Mouse (Mus musculus): Measurements from ENCODE around the gene 4933409G03Rik. TPM values are rescaled to one million over a fixed set of nuclear protein-coding genes. Genes with fewer than 3 reads are reported as not detected.
"Not testable (repeated sequence)": the region's sequence is repeated elsewhere in the genome, so short reads cannot be mapped to it uniquely, and the experiment has no call there.

4933409G03Rik gene
- polyA plus RNA-seq (2014; fragmentation: Nextera tagmentation; extraction: Ambion mirVana), result not detected in 2 replicates

DNA sequence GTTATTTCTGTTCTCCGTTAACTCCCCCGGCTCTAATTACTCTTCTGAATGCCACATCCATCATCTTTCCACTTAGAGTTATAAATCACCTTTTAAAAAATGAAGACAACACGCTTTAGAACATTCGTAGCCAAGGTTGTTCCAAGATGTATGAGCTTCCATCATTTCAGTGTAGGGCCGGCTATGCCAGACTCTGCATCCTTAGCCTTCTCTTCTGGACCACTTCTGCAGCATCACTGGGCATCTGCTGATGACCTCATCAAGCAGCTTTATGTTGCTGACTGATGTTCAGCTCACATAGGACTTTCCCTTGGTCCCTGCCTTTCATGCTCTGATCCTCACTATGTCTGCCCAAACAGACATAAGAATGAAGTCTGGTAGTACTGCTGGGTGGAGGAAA lies at the start of gene 4933409G03Rik:
4933409G03Rik (plus strand) TSS at position 301 of the 400 bp plus-strand sequence.
- no peak for ATAC-seq (ENCODE audit: insufficient number of reproducible peaks, insufficient read depth, low FRiP score, low read depth)
- no peak within 1 kb of the TSS for H3K4me2 ChIP-seq (ENCODE audit: low read length)
- no peak within 1 kb of the TSS for H3K27ac ChIP-seq (replicated peaks in 1 of 2; ENCODE audit: control insufficient read depth in 1 of 2, insufficient read depth in 1 of 2, low read depth in 2 of 2, low read length in 2 of 2)
- H3K4me3 ChIP-seq (ENCODE audit: control insufficient read depth in 1 of 2, insufficient read depth in 1 of 2, low read depth in 1 of 2, low read length in 2 of 2), result no peak within 1 kb of the TSS
- H3K27me3 ChIP-seq (ENCODE audit: control insufficient read depth, insufficient read depth, low read length), result no peaks in the 10 kb centered on the region
- WGBS, result 86% methylated on average over 5 of the region's 5 CpGs
- no peaks in the 10 kb centered on the region for H3K9me3 ChIP-seq (ENCODE audit: control insufficient read depth, low read length)
- H3K9ac ChIP-seq (ENCODE audit: low read length), result no peak within 1 kb of the TSS
- H3K4me1 ChIP-seq (ENCODE audit: control insufficient read depth in 2 of 2, insufficient read depth in 2 of 2, low read length in 2 of 2), result no peaks in the 10 kb centered on the region
- H3K36me3 ChIP-seq (ENCODE audit: control insufficient read depth, insufficient read depth, low read length), result no peaks in the 10 kb centered on the region

DNA sequence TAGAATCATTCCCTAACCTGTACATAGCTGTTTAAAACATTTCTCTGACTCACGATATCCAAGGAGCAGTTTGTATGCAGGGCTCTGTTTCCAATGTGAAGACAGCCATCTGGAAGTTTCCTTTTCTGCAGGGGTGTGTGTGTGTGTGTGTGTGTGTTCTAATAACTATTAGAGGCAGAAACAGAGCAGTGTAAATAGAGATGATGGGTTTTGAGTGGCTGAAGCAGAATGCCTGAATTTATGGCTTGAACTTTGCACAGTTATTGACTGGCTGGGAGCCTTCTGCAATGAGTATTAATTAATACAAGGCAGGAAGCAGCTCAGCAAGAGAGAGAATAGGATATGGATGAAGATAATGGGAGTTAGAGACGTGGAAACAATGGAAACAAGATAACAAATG lies 38.0 kb upstream of the 4933409G03Rik start:
- no peak overlapping the region for H3K27ac ChIP-seq (replicated peaks in 1 of 2; ENCODE audit: control insufficient read depth in 1 of 2, insufficient read depth in 1 of 2, low read depth in 2 of 2, low read length in 2 of 2)
- H3K4me2 ChIP-seq (ENCODE audit: low read length), result no peak overlapping the region
- H3K9me3 ChIP-seq (ENCODE audit: control insufficient read depth, low read length), result no peaks in the 10 kb centered on the region
- no peak for ATAC-seq (ENCODE audit: insufficient number of reproducible peaks, insufficient read depth, low FRiP score, low read depth)
- no peaks in the 10 kb centered on the region for H3K27me3 ChIP-seq (ENCODE audit: control insufficient read depth, insufficient read depth, low read length)
- no peak overlapping the region for H3K9ac ChIP-seq (ENCODE audit: low read length)
- no peaks in the 10 kb centered on the region for H3K4me1 ChIP-seq (ENCODE audit: control insufficient read depth in 2 of 2, insufficient read depth in 2 of 2, low read length in 2 of 2)
- H3K36me3 ChIP-seq (ENCODE audit: control insufficient read depth, insufficient read depth, low read length), result no peaks in the 10 kb centered on the region
- WGBS, result 50% methylated on average over 2 of the region's 2 CpGs
- H3K4me3 ChIP-seq (ENCODE audit: control insufficient read depth in 1 of 2, insufficient read depth in 1 of 2, low read depth in 1 of 2, low read length in 2 of 2), result no peak overlapping the region

DNA sequence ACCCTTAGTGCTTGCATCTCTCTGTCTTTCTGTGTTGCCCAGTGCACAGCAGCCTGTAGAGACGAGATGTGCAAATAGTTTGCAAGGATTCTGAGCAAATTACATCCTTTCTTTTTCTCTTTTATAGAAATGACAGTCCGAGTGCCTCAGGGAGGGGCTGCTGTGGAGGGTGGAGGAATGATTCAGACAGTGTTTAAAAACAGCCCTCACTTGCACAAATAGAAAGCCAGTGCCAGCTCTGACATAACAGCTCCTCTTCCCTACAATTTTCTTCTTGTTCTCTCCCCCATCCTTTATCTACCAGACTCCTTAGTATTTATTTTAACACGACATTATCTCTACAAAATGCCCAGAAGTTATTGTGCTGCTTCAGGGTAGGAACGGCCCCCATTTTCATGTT lies 21.4 kb upstream of the 4933409G03Rik start:
- no peaks in the 10 kb centered on the region for H3K9me3 ChIP-seq (ENCODE audit: control insufficient read depth, low read length)
- H3K27me3 ChIP-seq (ENCODE audit: control insufficient read depth, insufficient read depth, low read length), result no peaks in the 10 kb centered on the region
- H3K9ac ChIP-seq (ENCODE audit: low read length), result no peak overlapping the region
- H3K27ac ChIP-seq (replicated peaks in 1 of 2; ENCODE audit: control insufficient read depth in 1 of 2, insufficient read depth in 1 of 2, low read depth in 2 of 2, low read length in 2 of 2), result no peak overlapping the region
- no peak overlapping the region for H3K4me2 ChIP-seq (ENCODE audit: low read length)
- no peaks in the 10 kb centered on the region for H3K36me3 ChIP-seq (ENCODE audit: control insufficient read depth, insufficient read depth, low read length)
- H3K4me1 ChIP-seq (ENCODE audit: control insufficient read depth in 2 of 2, insufficient read depth in 2 of 2, low read length in 2 of 2), result no peaks in the 10 kb centered on the region
- no peak for ATAC-seq (ENCODE audit: insufficient number of reproducible peaks, insufficient read depth, low FRiP score, low read depth)
- WGBS, result 46% methylated on average over 4 of the region's 4 CpGs
- no peak overlapping the region for H3K4me3 ChIP-seq (ENCODE audit: control insufficient read depth in 1 of 2, insufficient read depth in 1 of 2, low read depth in 1 of 2, low read length in 2 of 2)

DNA sequence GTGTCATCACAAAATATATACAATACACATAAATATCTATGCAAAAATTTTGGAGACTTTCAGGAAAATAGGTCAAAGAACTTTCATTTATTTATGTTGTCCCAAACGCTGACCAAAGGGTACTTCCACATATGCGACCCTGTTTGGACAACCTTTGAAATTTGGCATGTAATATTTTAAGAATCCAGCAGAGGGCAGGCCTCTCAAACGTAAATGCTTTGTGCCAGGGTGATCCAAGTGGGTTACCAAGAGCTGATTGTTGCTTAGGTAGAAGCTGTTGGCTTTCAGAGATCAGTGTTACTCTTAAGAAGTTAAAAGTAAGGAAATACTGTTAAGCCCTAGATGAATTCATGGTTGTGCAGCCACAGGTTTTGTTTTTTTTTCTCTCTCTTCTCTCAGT lies 18.9 kb upstream of the 4933409G03Rik start:
- no peak overlapping the region for H3K27ac ChIP-seq (replicated peaks in 1 of 2; ENCODE audit: control insufficient read depth in 1 of 2, insufficient read depth in 1 of 2, low read depth in 2 of 2, low read length in 2 of 2)
- 24% methylated on average over 3 of the region's 3 CpGs for WGBS
- H3K4me1 ChIP-seq (ENCODE audit: control insufficient read depth in 2 of 2, insufficient read depth in 2 of 2, low read length in 2 of 2), result no peaks in the 10 kb centered on the region
- H3K4me3 ChIP-seq (ENCODE audit: control insufficient read depth in 1 of 2, insufficient read depth in 1 of 2, low read depth in 1 of 2, low read length in 2 of 2), result no peak overlapping the region
- no peaks in the 10 kb centered on the region for H3K9me3 ChIP-seq (ENCODE audit: control insufficient read depth, low read length)
- H3K4me2 ChIP-seq (ENCODE audit: low read length), result no peak overlapping the region
- H3K27me3 ChIP-seq (ENCODE audit: control insufficient read depth, insufficient read depth, low read length), result no peaks in the 10 kb centered on the region
- no peak for ATAC-seq (ENCODE audit: insufficient number of reproducible peaks, insufficient read depth, low FRiP score, low read depth)
- no peak overlapping the region for H3K9ac ChIP-seq (ENCODE audit: low read length)
- H3K36me3 ChIP-seq (ENCODE audit: control insufficient read depth, insufficient read depth, low read length), result no peaks in the 10 kb centered on the region

DNA sequence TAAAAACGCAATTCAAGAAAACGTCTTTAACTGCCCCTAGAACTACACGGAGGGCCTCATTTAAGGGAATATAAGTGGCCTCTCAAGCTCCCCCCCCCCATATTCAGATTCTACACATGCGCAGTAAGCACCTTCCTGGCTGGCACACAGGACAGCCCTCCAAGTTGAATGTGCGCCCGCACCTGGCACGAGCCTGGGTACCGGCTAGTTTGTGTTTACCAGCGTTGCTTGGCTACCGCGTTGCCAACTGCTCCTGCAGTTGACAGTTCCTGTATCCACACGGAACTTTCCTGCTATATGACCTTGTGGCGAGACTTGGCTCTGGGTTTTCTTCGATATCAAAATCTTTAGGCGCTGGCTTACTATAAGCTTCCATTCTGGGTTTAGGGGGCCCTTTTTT lies 13.9 kb upstream of the 4933409G03Rik start:
- Histone ChIP-seq H3K27me3 (ENCODE audit: control insufficient read depth, insufficient read depth, low read length) (no peaks in the 10 kb centered on the region), H3K9ac (ENCODE audit: low read length) (no peak overlapping the region), H3K27ac (replicated peaks in 1 of 2; ENCODE audit: control insufficient read depth in 1 of 2, insufficient read depth in 1 of 2, low read depth in 2 of 2, low read length in 2 of 2) (no peak overlapping the region), H3K4me2 (ENCODE audit: low read length) (no peak overlapping the region), H3K4me3 (ENCODE audit: control insufficient read depth in 1 of 2, insufficient read depth in 1 of 2, low read depth in 1 of 2, low read length in 2 of 2) (no peak overlapping the region), H3K36me3 (ENCODE audit: control insufficient read depth, insufficient read depth, low read length) (no peaks in the 10 kb centered on the region), H3K4me1 (ENCODE audit: control insufficient read depth in 2 of 2, insufficient read depth in 2 of 2, low read length in 2 of 2) (no peaks in the 10 kb centered on the region), H3K9me3 (ENCODE audit: control insufficient read depth, low read length) (no peaks in the 10 kb centered on the region)
- WGBS, result 85% methylated on average over 15 of the region's 15 CpGs
- ATAC-seq (ENCODE audit: insufficient number of reproducible peaks, insufficient read depth, low FRiP score, low read depth), result no peak

DNA sequence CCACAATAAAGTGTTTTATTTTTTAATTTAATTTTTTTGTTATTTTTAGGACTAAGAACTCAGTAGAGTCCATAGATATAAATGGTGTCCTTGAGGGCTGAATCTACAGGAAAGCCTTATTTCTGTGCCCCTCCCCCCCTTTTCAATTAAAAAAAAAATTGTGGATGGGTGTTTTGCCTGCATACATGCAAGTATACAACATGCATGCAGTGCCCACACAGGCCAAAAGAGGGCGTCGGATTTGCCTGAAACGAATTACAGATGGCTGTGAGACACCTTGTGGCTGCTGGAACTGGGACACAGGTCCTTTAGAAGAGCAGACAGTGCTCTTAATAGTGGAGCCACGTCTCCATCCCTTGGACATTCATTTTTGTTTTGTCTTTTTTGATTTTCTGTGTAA lies 9.9 kb upstream of the 4933409G03Rik start:
- ATAC-seq (ENCODE audit: insufficient number of reproducible peaks, insufficient read depth, low FRiP score, low read depth), result no peak
- Histone ChIP-seq H3K27me3 (ENCODE audit: control insufficient read depth, insufficient read depth, low read length) (no peaks in the 10 kb centered on the region), H3K36me3 (ENCODE audit: control insufficient read depth, insufficient read depth, low read length) (no peaks in the 10 kb centered on the region), H3K9me3 (ENCODE audit: control insufficient read depth, low read length) (no peaks in the 10 kb centered on the region), H3K4me1 (ENCODE audit: control insufficient read depth in 2 of 2, insufficient read depth in 2 of 2, low read length in 2 of 2) (no peaks in the 10 kb centered on the region), H3K27ac (replicated peaks in 1 of 2; ENCODE audit: control insufficient read depth in 1 of 2, insufficient read depth in 1 of 2, low read depth in 2 of 2, low read length in 2 of 2) (no peak overlapping the region), H3K9ac (ENCODE audit: low read length) (no peak overlapping the region), H3K4me3 (ENCODE audit: control insufficient read depth in 1 of 2, insufficient read depth in 1 of 2, low read depth in 1 of 2, low read length in 2 of 2) (no peak overlapping the region), H3K4me2 (ENCODE audit: low read length) (no peak overlapping the region)
- 22% methylated on average over 4 of the region's 4 CpGs for WGBS

DNA sequence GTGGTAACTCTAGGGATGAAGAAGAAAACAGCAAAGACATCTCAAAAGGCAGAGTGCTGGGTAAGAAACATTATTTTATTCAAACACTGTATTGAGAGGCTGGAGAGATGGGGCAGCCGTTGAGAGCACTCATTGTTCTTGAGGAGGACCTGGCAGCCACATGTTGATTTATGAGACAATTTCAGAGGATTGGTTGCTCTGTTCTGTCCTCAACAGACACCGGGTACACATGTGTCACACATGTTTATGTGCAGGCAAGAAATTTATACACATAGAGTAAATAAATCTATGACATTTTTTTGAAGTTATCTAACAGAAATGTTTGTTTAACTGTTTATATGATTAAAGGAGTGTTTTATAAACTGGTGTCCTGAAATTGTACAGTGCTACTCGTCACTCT lies 10.6 kb downstream of the 4933409G03Rik start:
- no peak overlapping the region for H3K4me2 ChIP-seq (ENCODE audit: low read length)
- no peak overlapping the region for H3K9ac ChIP-seq (ENCODE audit: low read length)
- no peak for ATAC-seq (ENCODE audit: insufficient number of reproducible peaks, insufficient read depth, low FRiP score, low read depth)
- H3K27me3 ChIP-seq (ENCODE audit: control insufficient read depth, insufficient read depth, low read length), result no peaks in the 10 kb centered on the region
- H3K9me3 ChIP-seq (ENCODE audit: control insufficient read depth, low read length), result no peaks in the 10 kb centered on the region
- 55% methylated on average over 3 of the region's 3 CpGs for WGBS
- H3K4me3 ChIP-seq (ENCODE audit: control insufficient read depth in 1 of 2, insufficient read depth in 1 of 2, low read depth in 1 of 2, low read length in 2 of 2), result no peak overlapping the region
- H3K4me1 ChIP-seq (ENCODE audit: control insufficient read depth in 2 of 2, insufficient read depth in 2 of 2, low read length in 2 of 2), result no peaks in the 10 kb centered on the region
- no peaks in the 10 kb centered on the region for H3K36me3 ChIP-seq (ENCODE audit: control insufficient read depth, insufficient read depth, low read length)
- no peak overlapping the region for H3K27ac ChIP-seq (replicated peaks in 1 of 2; ENCODE audit: control insufficient read depth in 1 of 2, insufficient read depth in 1 of 2, low read depth in 2 of 2, low read length in 2 of 2)

DNA sequence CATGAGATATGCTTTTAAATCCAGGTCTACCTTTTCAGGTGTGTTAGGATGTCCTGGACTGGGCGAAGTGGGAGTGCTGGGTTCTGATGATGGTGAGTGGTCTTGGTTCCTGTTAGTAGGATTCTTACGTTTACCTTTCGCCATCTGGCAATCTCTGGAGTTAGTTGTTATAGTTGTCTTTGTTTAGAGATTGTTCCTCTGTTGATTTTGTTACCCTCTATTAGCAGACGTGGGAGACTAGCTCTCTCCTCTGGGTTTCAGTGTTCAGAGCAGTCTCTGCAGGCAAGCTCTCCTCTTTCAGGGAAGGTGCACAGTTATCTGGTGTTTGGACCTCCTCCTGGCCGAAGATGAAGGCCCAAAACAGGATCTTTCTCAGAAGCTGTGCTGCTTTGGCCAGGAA lies 74.0 kb downstream of the 4933409G03Rik start, which contains the start of gene 4932414N04Rik:
4932414N04Rik (plus strand) TSS at position 301 of the 400 bp plus-strand sequence.
- not testable (repeated sequence) for H3K9ac ChIP-seq (ENCODE audit: low read length); ATAC-seq (ENCODE audit: insufficient number of reproducible peaks, insufficient read depth, low FRiP score, low read depth); H3K9me3 ChIP-seq (ENCODE audit: control insufficient read depth, low read length); H3K4me1 ChIP-seq (ENCODE audit: control insufficient read depth in 2 of 2, insufficient read depth in 2 of 2, low read length in 2 of 2); H3K36me3 ChIP-seq (ENCODE audit: control insufficient read depth, insufficient read depth, low read length); H3K27me3 ChIP-seq (ENCODE audit: control insufficient read depth, insufficient read depth, low read length); H3K4me2 ChIP-seq (ENCODE audit: low read length); H3K27ac ChIP-seq (replicated peaks in 1 of 2; ENCODE audit: control insufficient read depth in 1 of 2, insufficient read depth in 1 of 2, low read depth in 2 of 2, low read length in 2 of 2); H3K4me3 ChIP-seq (ENCODE audit: control insufficient read depth in 1 of 2, insufficient read depth in 1 of 2, low read depth in 1 of 2, low read length in 2 of 2)
- WGBS, result 65% methylated on average over 1 of the region's 5 CpGs

Measured in heart, embryonic 14.5 days (tissue).